Mouse (Mus musculus) hindbrain, embryonic 10.5 days (tissue): ENCODE measurements around the gene Mcoln1. TPM values are rescaled to one million over a fixed set of nuclear protein-coding genes. Genes with fewer than 3 reads are reported as not detected.

ENCODE experiments used
- DNase-seq: peaks from one replicate; pipeline ENCODE4 v3.0.0-alpha.2; 2017; ENCODE audit warnings: low spot score
- H3K27ac ChIP-seq: fragments of 300-500 bp; sonication (generic); 2 replicates; pipeline ENCODE4 v1.5.1; 2016; ENCODE audit warnings: mild to moderate bottlenecking, moderate library complexity
- H3K27me3 ChIP-seq: fragments of 300-500 bp; sonication (generic); 2 replicates; pipeline ENCODE4 v1.6.1; 2016; ENCODE audit warnings: mild to moderate bottlenecking; ENCODE audit not compliant: poor library complexity, insufficient read depth, severe bottlenecking
- H3K36me3 ChIP-seq: fragments of 300-500 bp; sonication (generic); 2 replicates; pipeline ENCODE4 v1.6.1; 2016; ENCODE audit warnings: mild to moderate bottlenecking, moderate library complexity
- H3K4me1 ChIP-seq: fragments of 300-500 bp; sonication (generic); replicated peaks from 2 replicates; pipeline ENCODE4 v1.6.1; 2016; ENCODE audit warnings: mild to moderate bottlenecking
- H3K4me3 ChIP-seq: fragments of 300-500 bp; sonication (generic); 2 replicates; pipeline ENCODE4 v1.5.1; 2016; ENCODE audit warnings: mild to moderate bottlenecking, moderate library complexity
- H3K9me3 ChIP-seq: fragments of 300-500 bp; sonication (generic); 2 replicates; pipeline ENCODE4 v1.6.1; 2016; ENCODE audit warnings: mild to moderate bottlenecking, moderate library complexity
- WGBS: fragments of 180-500 bp; shearing (Covaris S2); methylation state at CpG from one replicate; pipeline ENCODE4 v1.1.7; 2016; 5-methylcytosine and 5-hydroxymethylcytosine counted together
- polyA plus RNA-seq: library from polyadenylated mRNA; unstranded; fragments of >200 nt; fragmentation: Nextera tagmentation; extraction: Ambion mirVana; gene quantifications from 2 replicates; pipeline ENCODE4 v1.2.1, GENCODE M21; 2016

The Mcoln1 gene
- polyA plus RNA-seq, 1 experiment from 2014 or later, result 73.9 TPM

GRCm38 (mm10) chr8:3540076-3540475 is 39.8 kb downstream of the Mcoln1 start:
- no peak for DNase-seq
- H3K4me3 ChIP-seq, result no peak overlapping the region
- peaks cover 87% of the 10 kb centered on the region for H3K36me3 ChIP-seq
- H3K9me3 ChIP-seq, result no peaks in the 10 kb centered on the region
- 87% methylated on average over 4 of the region's 4 CpGs for WGBS
- no peak overlapping the region for H3K27ac ChIP-seq
- no peaks in the 10 kb centered on the region for H3K27me3 ChIP-seq
- no peaks in the 10 kb centered on the region for H3K4me1 ChIP-seq

- DNase-seq, result no peak
- Histone ChIP-seq H3K27me3 (no peaks in the 10 kb centered on the region), H3K9me3 (no peaks in the 10 kb centered on the region), H3K36me3 (peaks cover 41% of the 10 kb centered on the region), H3K4me1 (no peaks in the 10 kb centered on the region), H3K27ac (no peak overlapping the region), H3K4me3 (no peak overlapping the region)
- WGBS, result 89% methylated on average over 2 of the region's 2 CpGs
These were observed 46.3 kb downstream of the Mcoln1 start for GRCm38 (mm10) chr8:3546511-3546910.

DNA sequence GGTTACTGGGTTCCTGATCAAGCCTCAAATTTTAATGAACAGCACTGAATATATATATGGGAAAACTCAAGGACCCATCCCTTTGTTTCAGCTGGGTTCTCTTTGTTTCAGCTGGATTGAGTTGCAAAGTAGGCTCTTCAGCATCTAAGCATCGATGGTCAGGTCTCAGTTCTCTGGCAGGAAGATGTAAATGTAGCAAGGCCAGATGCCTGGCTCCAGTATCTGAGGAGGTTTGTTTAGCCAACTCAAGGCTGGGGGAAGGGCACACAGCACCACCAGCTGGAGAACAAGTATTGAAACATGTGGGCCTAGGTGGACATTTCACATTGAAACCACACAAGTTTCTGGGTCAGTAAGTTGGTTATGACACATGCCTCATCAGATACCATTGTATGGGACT is 52.0 kb downstream of the Mcoln1 start:
- Histone ChIP-seq H3K36me3 (no peaks in the 10 kb centered on the region), H3K4me3 (no peak overlapping the region), H3K27ac (no peak overlapping the region), H3K27me3 (no peaks in the 10 kb centered on the region), H3K9me3 (no peaks in the 10 kb centered on the region), H3K4me1 (no peaks in the 10 kb centered on the region)
- no peak for DNase-seq
- WGBS, result 85% methylated on average over 1 of the region's 1 CpGs

- no peak overlapping the region for H3K4me3 ChIP-seq
- H3K9me3 ChIP-seq, result no peaks in the 10 kb centered on the region
- no peaks in the 10 kb centered on the region for H3K27me3 ChIP-seq
- 53% methylated on average over 4 of the region's 4 CpGs for WGBS
- H3K27ac ChIP-seq, result no peak overlapping the region
- no peak for DNase-seq
- H3K4me1 ChIP-seq, result no peaks in the 10 kb centered on the region
- no peaks in the 10 kb centered on the region for H3K36me3 ChIP-seq
These were observed 55.9 kb downstream of the Mcoln1 start for GRCm38 (mm10) chr8:3556114-3556513.

Other genes starting within 250 kb of the Mcoln1 start
- 28.1 and 30.4 TPM in 2 replicates for gene Insr, start 220.8 kb upstream of the Mcoln1 start, polyA plus RNA-seq
- gene A430078G23Rik, start 147.0 kb upstream of the Mcoln1 start, polyA plus RNA-seq, result not detected in 2 replicates
- 9.9 and 11.0 TPM in 2 replicates for gene Arhgef18, start 107.5 kb upstream of the Mcoln1 start, polyA plus RNA-seq
- 4.4 TPM in 2 replicates for gene Pex11g, start 32.8 kb upstream of the Mcoln1 start, polyA plus RNA-seq
- gene Tex45, start 29.6 kb upstream of the Mcoln1 start, polyA plus RNA-seq, result not detected in 2 replicates
- 74.1 and 98.1 TPM in 2 replicates for gene Zfp358, start 7.3 kb upstream of the Mcoln1 start, polyA plus RNA-seq
- 22.4 and 23.1 TPM in 2 replicates for gene Pnpla6, start 14.9 kb downstream of the Mcoln1 start, polyA plus RNA-seq
- 6.1 and 8.3 TPM in 2 replicates for gene C330021F23Rik, start 67.5 kb downstream of the Mcoln1 start, polyA plus RNA-seq
- 12.4 and 15.4 TPM in 2 replicates for gene Camsap3, start 86.8 kb downstream of the Mcoln1 start, polyA plus RNA-seq
- 71.6 and 74.6 TPM in 2 replicates for gene Xab2, start 120.9 kb downstream of the Mcoln1 start, polyA plus RNA-seq
- 97.8 and 115 TPM in 2 replicates for gene Pet100, start 121.1 kb downstream of the Mcoln1 start, polyA plus RNA-seq
- 0.22 TPM in 1 of 2 replicates, not detected in the other for gene Pcp2, start 125.1 kb downstream of the Mcoln1 start, polyA plus RNA-seq
- gene Stxbp2, start 130.5 kb downstream of the Mcoln1 start, polyA plus RNA-seq, result 38.7 and 44.1 TPM in 2 replicates
- 0.37 and 0.55 TPM in 2 replicates for gene Retn, start 155.3 kb downstream of the Mcoln1 start, polyA plus RNA-seq
- gene Mcemp1, start 165.3 kb downstream of the Mcoln1 start, polyA plus RNA-seq, result 0.14 and 0.17 TPM in 2 replicates
- 9.5 and 9.6 TPM in 2 replicates for gene Fcor, start 171.9 kb downstream of the Mcoln1 start, polyA plus RNA-seq
- gene Trappc5, start 175.8 kb downstream of the Mcoln1 start, polyA plus RNA-seq, result 44.7 and 45.3 TPM in 2 replicates
- gene Fcer2a, start 193.7 kb downstream of the Mcoln1 start, polyA plus RNA-seq, result 0.22 and 0.31 TPM in 2 replicates
- gene Clec4g, start 220.2 kb downstream of the Mcoln1 start, polyA plus RNA-seq, result not detected in 2 replicates
- gene Cd209a, start 248.5 kb downstream of the Mcoln1 start, polyA plus RNA-seq, result not detected in 2 replicates